Mouse (Mus musculus) heart, postnatal 10 days (tissue): ENCODE data around the gene Bcar1. TPM values are rescaled to one million over a fixed set of nuclear protein-coding genes. Genes with fewer than 3 reads are reported as not detected.

Experiments used
- DNase-seq, 2 experiments: peaks; one replicate each; pipeline ENCODE4 v3.0.0; 2021
- intact Hi-C: fragments of 180-260 bp; cut with DNase I; formaldehyde crosslinking; loops from one replicate; pipeline ENCODE4 v1.15.1; 2025
- total RNA-seq, 2 experiments: library from RNA; stranded (reverse); gene quantifications; 2 replicates each; pipeline ENCODE4 v1.2.3; 2021

Bcar1 gene
- total RNA-seq, 2 experiments from 2014 or later, result 48.0 to 54.2 TPM

- no peak for DNase-seq
- intact Hi-C loops, result no loop called here
Measured at GRCm38 (mm10) chr8:111718937-111719336, 24.7 kb downstream of the Bcar1 start.

- intact Hi-C loops, result no loop called here
- DNase-seq, result peak; percentile 73 to 75
Measured at GRCm38 (mm10) chr8:111717866-111718265, 25.7 kb downstream of the Bcar1 start.

GRCm38 (mm10) chr8:111717488-111717792 is 26.2 kb downstream of the Bcar1 start:
- DNase-seq, result no peak
- intact Hi-C loops, result no loop called here

GRCm38 (mm10) chr8:111716603-111717487 is 26.8 kb downstream of the Bcar1 start:
- peak; percentile 94 to 95 for DNase-seq
- intact Hi-C loops, result no loop called here

GRCm38 (mm10) chr8:111715514-111715913 is 28.1 kb downstream of the Bcar1 start:
- intact Hi-C loops, result no loop called here
- DNase-seq, result no peak

- DNase-seq, result no peak
- intact Hi-C loops, result no loop called here
Measured at GRCm38 (mm10) chr8:111714295-111714694, 29.3 kb downstream of the Bcar1 start.

GRCm38 (mm10) chr8:111713817-111714216 is 29.8 kb downstream of the Bcar1 start:
- intact Hi-C loops, result loop anchor here (2.0 kb wide), 2 partner anchors 35 to 99 kb away; no protein-coding TSS in a partner anchor
- DNase-seq, result no peak

GRCm38 (mm10) chr8:111713291-111713690 is 30.3 kb downstream of the Bcar1 start:
- intact Hi-C loops, result loop anchor here (2.0 kb wide), 2 partner anchors 34 to 100 kb away; no protein-coding TSS in a partner anchor

GRCm38 (mm10) chr8:111712588-111712987 is 31.0 kb downstream of the Bcar1 start:
- peak; percentile 77 to 85 for DNase-seq
- intact Hi-C loops, result loop anchor here (2.0 kb wide), 2 partner anchors 34 to 100 kb away; no protein-coding TSS in a partner anchor

More at GRCm38 (mm10) chr8:111713291-111713690, 30.3 kb downstream of the Bcar1 start:
- no peak for DNase-seq

GRCm38 (mm10) chr8:111712135-111712534 is 31.5 kb downstream of the Bcar1 start:
- intact Hi-C loops, result loop anchor here (2.0 kb wide), 2 partner anchors 33 to 101 kb away; no protein-coding TSS in a partner anchor
- no peak for DNase-seq

- intact Hi-C loops, result no loop called here
Measured at GRCm38 (mm10) chr8:111710777-111711485, 32.7 kb downstream of the Bcar1 start.

GRCm38 (mm10) chr8:111709223-111709622 is 34.4 kb downstream of the Bcar1 start:
- intact Hi-C loops, result no loop called here
- no peak for DNase-seq

More at GRCm38 (mm10) chr8:111710777-111711485, 32.7 kb downstream of the Bcar1 start:
- DNase-seq, result no peak

- intact Hi-C loops, result no loop called here
- no peak for DNase-seq
Measured at GRCm38 (mm10) chr8:111708265-111708664, 35.3 kb downstream of the Bcar1 start.

GRCm38 (mm10) chr8:111705699-111706098 is 37.9 kb downstream of the Bcar1 start:
- DNase-seq, result no peak
- intact Hi-C loops, result no loop called here

GRCm38 (mm10) chr8:111705222-111705621 is 38.4 kb downstream of the Bcar1 start:
- DNase-seq, result no peak
- intact Hi-C loops, result no loop called here

GRCm38 (mm10) chr8:111704585-111704984 is 39.0 kb downstream of the Bcar1 start:
- DNase-seq, result no peak
- intact Hi-C loops, result no loop called here

GRCm38 (mm10) chr8:111701380-111701779 is 42.2 kb downstream of the Bcar1 start:
- no peak for DNase-seq
- intact Hi-C loops, result no loop called here

GRCm38 (mm10) chr8:111700740-111701139 is 42.9 kb downstream of the Bcar1 start:
- DNase-seq, result no peak
- intact Hi-C loops, result no loop called here

GRCm38 (mm10) chr8:111700201-111700600 is 43.4 kb downstream of the Bcar1 start:
- DNase-seq, result no peak
- intact Hi-C loops, result no loop called here

GRCm38 (mm10) chr8:111699035-111699434 is 44.6 kb downstream of the Bcar1 start:
- no peak for DNase-seq
- intact Hi-C loops, result no loop called here

- no peak for DNase-seq
- intact Hi-C loops, result no loop called here
Measured at GRCm38 (mm10) chr8:111697655-111698054, 46.0 kb downstream of the Bcar1 start.

GRCm38 (mm10) chr8:111695441-111695840 is 48.2 kb downstream of the Bcar1 start:
- intact Hi-C loops, result no loop called here
- DNase-seq, result no peak
